Mouse (Mus musculus): ENCODE measurements around the gene Gpalpp1. TPM values are rescaled to one million over a fixed set of nuclear protein-coding genes. Genes with fewer than 3 reads are reported as not detected.

The Gpalpp1 gene
- polyA plus RNA-seq, 1 experiment from 2014 or later, result 11.1 TPM

DNA sequence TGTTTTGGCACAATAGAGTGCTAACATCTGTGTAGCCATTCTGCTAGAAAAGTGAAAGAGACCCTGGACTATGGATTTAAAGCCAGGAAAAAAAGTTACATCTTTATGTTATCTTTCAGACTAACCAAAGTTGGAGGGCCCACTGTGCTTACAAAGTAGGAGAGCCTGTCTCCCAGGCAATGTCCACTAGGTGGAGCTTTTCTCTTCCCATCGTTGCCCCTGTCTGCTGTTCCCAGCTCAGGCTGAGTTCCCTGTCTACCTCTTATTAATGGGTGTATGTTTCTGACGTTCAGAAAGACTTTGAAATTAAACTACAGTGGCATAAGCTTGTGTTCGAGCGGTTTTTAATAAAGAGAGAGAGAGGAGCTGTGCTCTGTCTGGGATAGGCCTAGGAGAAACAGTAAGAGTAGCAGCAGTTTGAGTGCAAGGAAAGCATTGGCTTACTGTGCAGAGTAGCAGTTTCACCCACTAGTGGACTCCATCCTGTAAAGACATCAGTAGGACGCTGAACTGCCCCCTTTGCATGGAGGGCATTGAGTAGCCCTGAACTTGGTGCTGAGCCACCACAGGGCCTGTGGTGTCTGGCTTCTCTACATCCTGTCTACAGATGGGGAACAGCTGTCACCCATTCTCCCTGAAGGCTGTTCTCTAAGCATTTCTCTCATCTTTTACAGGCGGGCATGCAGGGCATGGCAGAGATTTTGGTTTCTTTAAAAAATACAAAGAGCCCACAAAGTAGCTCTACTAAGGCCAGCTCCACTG is 11.5 kb upstream of the Gpalpp1 start:
- H3K36me3 ChIP-seq (ENCODE audit: control insufficient read depth, insufficient read depth, low read length), result peaks cover 73% of the 10 kb centered on the region
- H3K4me2 ChIP-seq (ENCODE audit: low read depth, low read length), result no peak overlapping the region
- ATAC-seq (ENCODE audit: low read depth), result peak; percentile 79; the same call in 1 of the 2 replicates
- H3K9ac ChIP-seq (ENCODE audit: low read depth, low read length), result no peak overlapping the region
- WGBS, result 54% methylated on average over 6 of the region's 6 CpGs
- no peaks in the 10 kb centered on the region for H3K4me1 ChIP-seq (ENCODE audit: control insufficient read depth, insufficient read depth, low read length)
- no peak overlapping the region for H3K27ac ChIP-seq (replicated peaks; ENCODE audit: low read depth, low read length)
- peak; percentile 73 for DNase-seq (ENCODE audit: low spot score)
- H3K27me3 ChIP-seq (replicated peaks; ENCODE audit: control insufficient read depth, insufficient read depth, low read length), result no peaks in the 10 kb centered on the region
- H3K4me3 ChIP-seq (ENCODE audit: low read depth, low read length), result no peak overlapping the region
- H3K9me3 ChIP-seq (ENCODE audit: control insufficient read depth, low read length), result no peaks in the 10 kb centered on the region

DNA sequence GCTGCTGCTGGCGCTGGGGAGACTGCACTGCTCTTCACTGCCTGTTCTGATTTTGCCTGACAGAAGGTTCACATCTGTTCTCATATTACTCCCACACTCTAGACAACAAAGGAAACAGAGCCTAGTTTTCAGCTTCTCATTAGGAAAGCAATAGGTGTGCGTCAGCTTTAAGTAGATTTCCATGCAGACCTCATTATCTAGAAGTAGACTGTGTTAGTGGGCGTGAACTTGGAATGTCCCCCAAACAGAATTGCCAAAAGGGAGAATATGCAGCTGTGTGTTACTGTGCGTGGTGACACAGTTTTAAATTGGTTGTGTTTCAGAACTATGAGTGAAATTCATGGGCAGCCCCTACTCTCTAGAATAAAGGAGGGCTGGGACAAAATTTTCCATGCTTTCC is 9.9 kb upstream of the Gpalpp1 start:
- Histone ChIP-seq H3K4me2 (ENCODE audit: low read depth, low read length) (no peak overlapping the region), H3K4me3 (ENCODE audit: low read depth, low read length) (no peak overlapping the region), H3K4me1 (ENCODE audit: control insufficient read depth, insufficient read depth, low read length) (no peaks in the 10 kb centered on the region), H3K27me3 (replicated peaks; ENCODE audit: control insufficient read depth, insufficient read depth, low read length) (no peaks in the 10 kb centered on the region), H3K36me3 (ENCODE audit: control insufficient read depth, insufficient read depth, low read length) (peaks cover 74% of the 10 kb centered on the region), H3K9me3 (ENCODE audit: control insufficient read depth, low read length) (no peaks in the 10 kb centered on the region), H3K27ac (replicated peaks; ENCODE audit: low read depth, low read length) (no peak overlapping the region), H3K9ac (ENCODE audit: low read depth, low read length) (no peak overlapping the region)
- WGBS, result 79% methylated on average over 4 of the region's 4 CpGs
- DNase-seq (ENCODE audit: low spot score) (no peak), ATAC-seq (ENCODE audit: low read depth) (no peak)

- Histone ChIP-seq H3K4me3 (ENCODE audit: low read depth, low read length) (no peak overlapping the region), H3K36me3 (ENCODE audit: control insufficient read depth, insufficient read depth, low read length) (peaks cover 74% of the 10 kb centered on the region), H3K4me2 (ENCODE audit: low read depth, low read length) (no peak overlapping the region), H3K9me3 (ENCODE audit: control insufficient read depth, low read length) (no peaks in the 10 kb centered on the region), H3K27ac (replicated peaks; ENCODE audit: low read depth, low read length) (no peak overlapping the region), H3K9ac (ENCODE audit: low read depth, low read length) (no peak overlapping the region), H3K27me3 (replicated peaks; ENCODE audit: control insufficient read depth, insufficient read depth, low read length) (no peaks in the 10 kb centered on the region), H3K4me1 (ENCODE audit: control insufficient read depth, insufficient read depth, low read length) (no peaks in the 10 kb centered on the region)
- WGBS, result 61% methylated on average over 4 of the region's 4 CpGs
- no peak for DNase-seq (ENCODE audit: low spot score)
- ATAC-seq (ENCODE audit: low read depth), result no peak
These were observed 8.4 kb upstream of the Gpalpp1 start for GRCm38 (mm10) chr14:76118963-76119362.

GRCm38 (mm10) chr14:76115744-76116143 is 5.2 kb upstream of the Gpalpp1 start:
- ATAC-seq (ENCODE audit: low read depth) (no peak), DNase-seq (ENCODE audit: low spot score) (no peak)
- WGBS, result 91% methylated on average over 5 of the region's 5 CpGs
- peaks cover 5% of the 10 kb centered on the region; the same call in 1 of the 2 replicates for H3K4me1 ChIP-seq (ENCODE audit: control insufficient read depth, insufficient read depth, low read length)
- no peak overlapping the region for H3K27ac ChIP-seq (replicated peaks; ENCODE audit: low read depth, low read length)
- no peaks in the 10 kb centered on the region for H3K9me3 ChIP-seq (ENCODE audit: control insufficient read depth, low read length)
- H3K9ac ChIP-seq (ENCODE audit: low read depth, low read length), result no peak overlapping the region
- peaks cover 66% of the 10 kb centered on the region for H3K36me3 ChIP-seq (ENCODE audit: control insufficient read depth, insufficient read depth, low read length)
- no peak overlapping the region for H3K4me3 ChIP-seq (ENCODE audit: low read depth, low read length)
- no peak overlapping the region for H3K4me2 ChIP-seq (ENCODE audit: low read depth, low read length)
- no peaks in the 10 kb centered on the region for H3K27me3 ChIP-seq (replicated peaks; ENCODE audit: control insufficient read depth, insufficient read depth, low read length)

DNA sequence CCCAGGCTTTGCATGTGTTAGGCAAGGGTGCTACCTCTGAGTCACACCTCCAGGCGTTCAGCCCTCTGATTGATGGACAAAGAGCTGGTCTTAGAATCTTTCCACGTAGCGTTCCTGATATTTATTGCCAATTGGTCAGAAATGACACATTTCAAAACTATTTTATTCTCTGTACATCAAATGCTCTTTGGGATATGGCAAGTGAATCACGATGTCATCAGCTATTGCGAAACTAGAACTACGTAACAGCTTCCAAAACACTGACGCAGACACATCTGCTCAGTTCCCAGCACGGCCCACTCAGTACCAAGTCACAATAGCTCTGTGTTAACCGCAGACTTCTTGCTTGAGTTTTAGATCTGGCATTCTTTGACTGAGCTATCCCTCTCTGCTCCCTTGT is 11.0 kb downstream of the Gpalpp1 start:
- no peaks in the 10 kb centered on the region for H3K27me3 ChIP-seq (replicated peaks; ENCODE audit: control insufficient read depth, insufficient read depth, low read length)
- no peak overlapping the region for H3K9ac ChIP-seq (ENCODE audit: low read depth, low read length)
- H3K4me3 ChIP-seq (ENCODE audit: low read depth, low read length), result no peak overlapping the region
- 95% methylated on average over 9 of the region's 9 CpGs for WGBS
- H3K9me3 ChIP-seq (ENCODE audit: control insufficient read depth, low read length), result no peaks in the 10 kb centered on the region
- H3K27ac ChIP-seq (replicated peaks; ENCODE audit: low read depth, low read length), result no peak overlapping the region
- DNase-seq (ENCODE audit: low spot score), result no peak
- no peak for ATAC-seq (ENCODE audit: low read depth)
- no peak overlapping the region for H3K4me2 ChIP-seq (ENCODE audit: low read depth, low read length)
- H3K4me1 ChIP-seq (ENCODE audit: control insufficient read depth, insufficient read depth, low read length), result no peaks in the 10 kb centered on the region
- H3K36me3 ChIP-seq (ENCODE audit: control insufficient read depth, insufficient read depth, low read length), result peaks cover 84% of the 10 kb centered on the region

GRCm38 (mm10) chr14:76097815-76098214 is 12.7 kb downstream of the Gpalpp1 start:
- no peak overlapping the region for H3K4me3 ChIP-seq (ENCODE audit: low read depth, low read length)
- no peak overlapping the region for H3K9ac ChIP-seq (ENCODE audit: low read depth, low read length)
- H3K4me1 ChIP-seq (ENCODE audit: control insufficient read depth, insufficient read depth, low read length), result no peaks in the 10 kb centered on the region
- no peak overlapping the region for H3K27ac ChIP-seq (replicated peaks; ENCODE audit: low read depth, low read length)
- WGBS, result 89% methylated on average over 5 of the region's 5 CpGs
- peaks cover 85% of the 10 kb centered on the region for H3K36me3 ChIP-seq (ENCODE audit: control insufficient read depth, insufficient read depth, low read length)
- DNase-seq (ENCODE audit: low spot score), result no peak
- no peak for ATAC-seq (ENCODE audit: low read depth)
- H3K9me3 ChIP-seq (ENCODE audit: control insufficient read depth, low read length), result no peaks in the 10 kb centered on the region
- no peaks in the 10 kb centered on the region for H3K27me3 ChIP-seq (replicated peaks; ENCODE audit: control insufficient read depth, insufficient read depth, low read length)
- no peak overlapping the region for H3K4me2 ChIP-seq (ENCODE audit: low read depth, low read length)

- Histone ChIP-seq H3K27ac (replicated peaks; ENCODE audit: low read depth, low read length) (no peak overlapping the region), H3K9me3 (ENCODE audit: control insufficient read depth, low read length) (no peaks in the 10 kb centered on the region), H3K4me1 (ENCODE audit: control insufficient read depth, insufficient read depth, low read length) (no peaks in the 10 kb centered on the region), H3K4me2 (ENCODE audit: low read depth, low read length) (no peak overlapping the region), H3K27me3 (replicated peaks; ENCODE audit: control insufficient read depth, insufficient read depth, low read length) (no peaks in the 10 kb centered on the region), H3K9ac (ENCODE audit: low read depth, low read length) (no peak overlapping the region), H3K4me3 (ENCODE audit: low read depth, low read length) (no peak overlapping the region), H3K36me3 (ENCODE audit: control insufficient read depth, insufficient read depth, low read length) (peaks cover 82% of the 10 kb centered on the region)
- WGBS, result 88% methylated on average over 7 of the region's 7 CpGs
- DNase-seq (ENCODE audit: low spot score), result no peak
- ATAC-seq (ENCODE audit: low read depth), result no peak
These were observed 13.3 kb downstream of the Gpalpp1 start for GRCm38 (mm10) chr14:76097244-76097643.

DNA sequence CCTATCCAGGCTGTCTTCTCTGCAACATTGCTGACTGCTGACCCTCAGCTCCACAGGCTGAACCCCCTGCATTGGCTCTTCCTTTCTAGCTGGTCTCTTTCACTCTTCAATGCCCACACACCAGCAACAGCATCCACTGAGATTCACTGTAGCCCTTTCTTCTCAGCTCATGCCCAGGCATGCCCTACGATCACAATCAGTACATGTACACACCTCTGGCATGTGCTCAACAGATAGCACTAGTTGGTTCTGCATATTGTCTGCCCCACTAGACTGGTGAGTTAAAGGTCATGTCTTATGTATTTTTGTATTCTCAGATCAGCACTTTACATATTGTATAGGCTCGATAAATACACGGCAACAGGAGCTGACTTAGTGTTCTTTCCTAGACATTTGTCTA is 26.4 kb downstream of the Gpalpp1 start:
- H3K4me2 ChIP-seq (ENCODE audit: low read depth, low read length), result no peak overlapping the region
- no peak overlapping the region for H3K4me3 ChIP-seq (ENCODE audit: low read depth, low read length)
- ATAC-seq (ENCODE audit: low read depth) (no peak), DNase-seq (ENCODE audit: low spot score) (no peak)
- H3K9ac ChIP-seq (ENCODE audit: low read depth, low read length), result no peak overlapping the region
- no peaks in the 10 kb centered on the region for H3K4me1 ChIP-seq (ENCODE audit: control insufficient read depth, insufficient read depth, low read length)
- 82% methylated on average over 3 of the region's 3 CpGs for WGBS
- H3K36me3 ChIP-seq (ENCODE audit: control insufficient read depth, insufficient read depth, low read length), result peaks cover 7% of the 10 kb centered on the region
- no peaks in the 10 kb centered on the region for H3K27me3 ChIP-seq (replicated peaks; ENCODE audit: control insufficient read depth, insufficient read depth, low read length)
- H3K9me3 ChIP-seq (ENCODE audit: control insufficient read depth, low read length), result no peaks in the 10 kb centered on the region
- H3K27ac ChIP-seq (replicated peaks; ENCODE audit: low read depth, low read length), result no peak overlapping the region

DNA sequence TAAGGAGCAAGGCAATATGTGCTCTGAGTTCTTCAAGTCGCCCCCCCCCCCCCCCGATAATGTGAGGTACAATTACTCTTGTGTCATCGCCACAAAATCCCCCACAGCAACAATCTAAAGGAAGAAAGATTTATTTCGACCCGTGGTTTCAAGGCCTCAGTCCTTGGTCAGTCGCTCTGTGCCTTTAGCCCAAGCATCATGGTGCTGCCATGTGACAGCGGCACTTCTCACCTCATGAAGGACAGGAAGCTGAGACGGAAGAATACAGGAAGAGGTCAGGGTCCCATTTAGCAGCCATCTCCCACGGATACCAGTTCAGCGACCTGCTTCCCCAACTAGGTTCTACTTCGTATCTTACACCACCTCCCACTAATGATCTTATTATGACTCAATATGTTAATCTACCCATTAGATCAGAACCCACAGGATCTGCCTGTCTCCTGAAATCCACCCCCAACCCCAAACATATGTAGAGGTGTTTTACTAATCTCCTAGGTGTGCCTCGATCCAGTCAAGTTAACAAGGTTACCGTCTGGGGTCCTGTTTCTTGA is 28.4 kb downstream of the Gpalpp1 start:
- DNase-seq (ENCODE audit: low spot score) (no peak), ATAC-seq (ENCODE audit: low read depth) (no peak)
- Histone ChIP-seq H3K4me3 (ENCODE audit: low read depth, low read length) (no peak overlapping the region), H3K27me3 (replicated peaks; ENCODE audit: control insufficient read depth, insufficient read depth, low read length) (no peaks in the 10 kb centered on the region), H3K4me1 (ENCODE audit: control insufficient read depth, insufficient read depth, low read length) (no peaks in the 10 kb centered on the region), H3K36me3 (ENCODE audit: control insufficient read depth, insufficient read depth, low read length) (no peaks in the 10 kb centered on the region), H3K4me2 (ENCODE audit: low read depth, low read length) (no peak overlapping the region), H3K27ac (replicated peaks; ENCODE audit: low read depth, low read length) (no peak overlapping the region), H3K9me3 (ENCODE audit: control insufficient read depth, low read length) (no peaks in the 10 kb centered on the region), H3K9ac (ENCODE audit: low read depth, low read length) (no peak overlapping the region)
- WGBS, result 88% methylated on average over 13 of the region's 13 CpGs
